Mouse (Mus musculus): ENCODE measurements around the gene Snx11. TPM values are rescaled to one million over a fixed set of nuclear protein-coding genes. Genes with fewer than 3 reads are reported as not detected.

The Snx11 gene
- total RNA-seq, 1 experiment = 57.6 TPM

DNA sequence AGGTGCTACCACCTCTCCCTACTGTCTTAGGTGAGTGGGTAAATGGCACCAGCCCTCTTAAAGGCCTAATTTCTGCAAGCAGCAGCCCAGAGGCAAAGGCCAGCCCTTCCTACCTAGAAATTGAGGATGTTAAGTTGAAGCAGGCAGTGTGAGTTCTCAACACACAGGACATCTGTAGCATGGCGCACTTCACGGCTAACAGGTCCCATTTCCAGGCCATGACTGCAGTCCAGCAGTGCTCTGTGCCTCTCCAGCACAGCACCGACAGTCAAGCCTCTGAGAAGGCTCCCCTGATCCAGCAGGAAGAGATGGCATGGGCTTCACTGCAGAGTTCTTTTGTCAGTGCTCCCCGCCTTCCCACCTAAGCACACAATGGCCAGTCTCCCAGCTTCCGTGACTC, 39.6 kb upstream of the Snx11 start:
- in situ Hi-C loops (cut with MboI; ENCODE audit: low sequenced_read_pairs in 2 of 2, unreplicated experiment in 2 of 2) = no loop called here

DNA sequence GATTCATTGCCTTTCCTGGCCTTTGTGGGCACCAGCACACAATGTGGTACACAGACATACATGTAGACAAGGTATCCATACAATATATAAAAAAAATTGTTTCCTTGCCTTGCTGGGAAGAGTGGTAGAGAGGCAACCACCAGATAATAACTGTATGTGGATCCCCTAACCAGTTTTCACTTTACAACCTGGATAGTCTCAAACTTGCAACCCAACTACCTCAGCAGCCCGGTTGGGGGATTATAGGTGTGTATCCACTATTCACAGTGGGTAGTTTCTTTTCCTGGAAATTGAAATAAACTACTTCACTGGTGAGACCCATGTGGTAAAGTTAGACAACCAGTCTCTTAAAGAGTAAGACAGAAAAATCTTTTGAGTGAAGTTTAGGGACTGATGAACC, 39.1 kb upstream of the Snx11 start:
- Histone ChIP-seq H3K9ac (ENCODE audit: insufficient read depth, low read depth, low read length, poor library complexity, severe bottlenecking) (no peak overlapping the region), H3K4me1 (ENCODE audit: control insufficient read depth in 2 of 2, insufficient read depth in 2 of 2, low read length in 2 of 2, poor library complexity in 1 of 2) (peaks cover 0 to 23% of the 10 kb centered on the region in 2 experiments; a peak in 1 of 4 replicates), H3K36me3 (ENCODE audit: control insufficient read depth, insufficient read depth, low read length, poor library complexity, severe bottlenecking) (peaks cover 50% of the 10 kb centered on the region), H3K27ac (ENCODE audit: insufficient read depth, low read depth, low read length, poor library complexity, severe bottlenecking) (no peak overlapping the region), H3K9me3 (ENCODE audit: control insufficient read depth, insufficient read depth, low read depth, low read length) (no peaks in the 10 kb centered on the region), H3K4me3 (ENCODE audit: insufficient read depth in 1 of 2, low read depth in 1 of 2, low read length in 2 of 2, poor library complexity in 1 of 2, severe bottlenecking in 1 of 2) (no peak overlapping the region)
- in situ Hi-C loops (cut with MboI; ENCODE audit: low sequenced_read_pairs in 2 of 2, unreplicated experiment in 2 of 2) = no loop called here
- DNase-seq (ENCODE audit: low read depth, low spot score) = no peak
- TF ChIP-seq HCFC1 (IDR thresholded peaks at IDR 0.05; ENCODE audit: borderline replicate concordance, insufficient read depth, low read length) = no peak
- no peak for TF ChIP-seq CHD2 (IDR thresholded peaks at IDR 0.05; ENCODE audit: low read depth, low read length)
- TF ChIP-seq ZNF384 (IDR thresholded peaks at IDR 0.05; ENCODE audit: low read depth, low read length) = no peak
- TF ChIP-seq MAFK (IDR thresholded peaks at IDR 0.05; ENCODE audit: insufficient read depth, low read depth, low read length) = no peak
- no peak for TF ChIP-seq ZC3H11A (IDR thresholded peaks at IDR 0.05; ENCODE audit: borderline replicate concordance, low read depth, low read length)

More for the DNA sequence above, 39.6 kb upstream of the Snx11 start:
- H3K9me3 ChIP-seq (ENCODE audit: control insufficient read depth, insufficient read depth, low read depth, low read length) = no peaks in the 10 kb centered on the region
- no peak overlapping the region for H3K9ac ChIP-seq (ENCODE audit: insufficient read depth, low read depth, low read length, poor library complexity, severe bottlenecking)
- peaks cover 51% of the 10 kb centered on the region for H3K36me3 ChIP-seq (ENCODE audit: control insufficient read depth, insufficient read depth, low read length, poor library complexity, severe bottlenecking)
- no peak overlapping the region for H3K27ac ChIP-seq (ENCODE audit: insufficient read depth, low read depth, low read length, poor library complexity, severe bottlenecking)
- TF ChIP-seq CHD2 (IDR thresholded peaks at IDR 0.05; ENCODE audit: low read depth, low read length) (no peak), ZC3H11A (IDR thresholded peaks at IDR 0.05; ENCODE audit: borderline replicate concordance, low read depth, low read length) (no peak), ZNF384 (IDR thresholded peaks at IDR 0.05; ENCODE audit: low read depth, low read length) (no peak), HCFC1 (IDR thresholded peaks at IDR 0.05; ENCODE audit: borderline replicate concordance, insufficient read depth, low read length) (no peak), MAFK (IDR thresholded peaks at IDR 0.05; ENCODE audit: insufficient read depth, low read depth, low read length) (no peak)
- no peak overlapping the region for H3K4me3 ChIP-seq (ENCODE audit: insufficient read depth in 1 of 2, low read depth in 1 of 2, low read length in 2 of 2, poor library complexity in 1 of 2, severe bottlenecking in 1 of 2)
- DNase-seq (ENCODE audit: low read depth, low spot score) = no peak
- peaks cover 0 to 25% of the 10 kb centered on the region in 2 experiments; a peak in 1 of 4 replicates for H3K4me1 ChIP-seq (ENCODE audit: control insufficient read depth in 2 of 2, insufficient read depth in 2 of 2, low read length in 2 of 2, poor library complexity in 1 of 2)

DNA sequence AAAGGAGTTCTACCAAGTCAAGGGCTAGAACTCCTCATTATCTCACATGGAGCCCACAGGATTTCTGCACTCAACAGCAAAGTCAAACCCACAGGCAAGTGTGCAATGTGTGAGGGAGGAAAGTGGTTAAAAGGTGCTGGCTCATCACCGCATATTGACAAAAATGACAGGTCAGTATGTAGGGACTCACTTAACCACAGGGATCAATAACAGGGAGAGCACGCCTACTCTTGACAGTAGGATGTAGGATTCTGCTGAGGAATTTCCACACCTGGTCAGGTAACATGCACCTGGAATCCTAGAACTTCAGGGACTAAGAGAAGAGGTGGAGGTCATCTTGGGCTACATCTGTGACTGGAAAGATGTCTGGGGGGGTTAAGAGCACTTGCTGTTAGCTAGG, 38.5 kb upstream of the Snx11 start:
- peaks cover 0 to 23% of the 10 kb centered on the region in 2 experiments; a peak in 1 of 4 replicates for H3K4me1 ChIP-seq (ENCODE audit: control insufficient read depth in 2 of 2, insufficient read depth in 2 of 2, low read length in 2 of 2, poor library complexity in 1 of 2)
- no peak overlapping the region for H3K27ac ChIP-seq (ENCODE audit: insufficient read depth, low read depth, low read length, poor library complexity, severe bottlenecking)
- no peak overlapping the region for H3K9ac ChIP-seq (ENCODE audit: insufficient read depth, low read depth, low read length, poor library complexity, severe bottlenecking)
- H3K4me3 ChIP-seq (ENCODE audit: insufficient read depth in 1 of 2, low read depth in 1 of 2, low read length in 2 of 2, poor library complexity in 1 of 2, severe bottlenecking in 1 of 2) = no peak overlapping the region
- H3K36me3 ChIP-seq (ENCODE audit: control insufficient read depth, insufficient read depth, low read length, poor library complexity, severe bottlenecking) = peaks cover 44% of the 10 kb centered on the region
- in situ Hi-C loops (cut with MboI; ENCODE audit: low sequenced_read_pairs in 2 of 2, unreplicated experiment in 2 of 2) = no loop called here
- H3K9me3 ChIP-seq (ENCODE audit: control insufficient read depth, insufficient read depth, low read depth, low read length) = no peaks in the 10 kb centered on the region
- no peak for DNase-seq (ENCODE audit: low read depth, low spot score)
- no peak for TF ChIP-seq ZC3H11A (IDR thresholded peaks at IDR 0.05; ENCODE audit: borderline replicate concordance, low read depth, low read length)
- no peak for TF ChIP-seq ZNF384 (IDR thresholded peaks at IDR 0.05; ENCODE audit: low read depth, low read length)
- no peak for TF ChIP-seq CHD2 (IDR thresholded peaks at IDR 0.05; ENCODE audit: low read depth, low read length)
- TF ChIP-seq MAFK (IDR thresholded peaks at IDR 0.05; ENCODE audit: insufficient read depth, low read depth, low read length) = no peak
- no peak for TF ChIP-seq HCFC1 (IDR thresholded peaks at IDR 0.05; ENCODE audit: borderline replicate concordance, insufficient read depth, low read length)

DNA sequence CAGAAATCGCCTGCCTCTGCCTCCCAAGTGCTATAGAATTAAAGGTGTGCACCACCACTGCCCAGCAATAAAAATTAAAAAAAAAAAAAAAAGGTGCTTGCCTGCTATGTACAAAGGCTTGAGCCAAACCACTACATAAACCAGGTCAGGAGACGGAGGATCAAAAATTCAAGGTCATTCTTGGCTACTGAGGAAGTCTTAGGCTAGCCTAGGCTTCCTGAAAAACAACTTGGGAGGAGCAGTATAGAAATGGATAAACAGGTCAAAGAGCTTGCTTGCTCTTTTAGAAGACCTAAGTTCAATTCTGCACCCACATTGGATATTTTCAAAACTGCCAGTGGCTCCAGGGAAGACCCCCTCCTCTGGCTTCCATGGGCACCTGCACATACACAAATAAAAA, 37.1 kb upstream of the Snx11 start:
- Histone ChIP-seq H3K4me3 (ENCODE audit: insufficient read depth in 1 of 2, low read depth in 1 of 2, low read length in 2 of 2, poor library complexity in 1 of 2, severe bottlenecking in 1 of 2) (no peak overlapping the region), H3K27ac (ENCODE audit: insufficient read depth, low read depth, low read length, poor library complexity, severe bottlenecking) (no peak overlapping the region), H3K4me1 (ENCODE audit: control insufficient read depth in 2 of 2, insufficient read depth in 2 of 2, low read length in 2 of 2, poor library complexity in 1 of 2) (peaks cover 0 to 16% of the 10 kb centered on the region in 2 experiments; a peak in 1 of 4 replicates), H3K9ac (ENCODE audit: insufficient read depth, low read depth, low read length, poor library complexity, severe bottlenecking) (no peak overlapping the region), H3K9me3 (ENCODE audit: control insufficient read depth, insufficient read depth, low read depth, low read length) (no peaks in the 10 kb centered on the region), H3K36me3 (ENCODE audit: control insufficient read depth, insufficient read depth, low read length, poor library complexity, severe bottlenecking) (peaks cover 35% of the 10 kb centered on the region)
- in situ Hi-C loops (cut with MboI; ENCODE audit: low sequenced_read_pairs in 2 of 2, unreplicated experiment in 2 of 2) = no loop called here
- no peak for DNase-seq (ENCODE audit: low read depth, low spot score)
- TF ChIP-seq ZNF384 (IDR thresholded peaks at IDR 0.05; ENCODE audit: low read depth, low read length) (no peak), ZC3H11A (IDR thresholded peaks at IDR 0.05; ENCODE audit: borderline replicate concordance, low read depth, low read length) (no peak), CHD2 (IDR thresholded peaks at IDR 0.05; ENCODE audit: low read depth, low read length) (no peak), MAFK (IDR thresholded peaks at IDR 0.05; ENCODE audit: insufficient read depth, low read depth, low read length) (no peak), HCFC1 (IDR thresholded peaks at IDR 0.05; ENCODE audit: borderline replicate concordance, insufficient read depth, low read length) (no peak)

DNA sequence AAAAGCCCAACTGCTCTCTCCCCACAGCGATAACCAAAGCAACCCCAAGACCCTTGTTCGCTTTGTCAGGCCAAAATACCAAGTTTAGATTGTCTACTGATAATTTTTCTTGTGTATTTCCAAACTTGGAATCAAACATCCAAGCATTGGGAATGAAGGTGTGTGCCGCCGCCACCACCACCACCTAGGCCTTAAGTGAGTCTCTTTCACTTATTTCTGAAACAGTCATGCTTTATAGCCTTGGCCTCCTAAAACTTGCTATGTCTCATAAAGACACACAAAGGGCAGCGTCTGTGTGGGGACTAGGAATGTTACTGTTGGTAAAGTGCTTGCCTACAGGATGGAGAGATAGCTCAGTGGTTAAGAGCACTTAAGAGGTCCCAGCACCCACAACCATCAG, 36.6 kb upstream of the Snx11 start:
- H3K4me3 ChIP-seq (ENCODE audit: insufficient read depth in 1 of 2, low read depth in 1 of 2, low read length in 2 of 2, poor library complexity in 1 of 2, severe bottlenecking in 1 of 2) = no peak overlapping the region
- H3K27ac ChIP-seq (ENCODE audit: insufficient read depth, low read depth, low read length, poor library complexity, severe bottlenecking) = no peak overlapping the region
- DNase-seq (ENCODE audit: low read depth, low spot score) = no peak
- peaks cover 34% of the 10 kb centered on the region for H3K36me3 ChIP-seq (ENCODE audit: control insufficient read depth, insufficient read depth, low read length, poor library complexity, severe bottlenecking)
- H3K4me1 ChIP-seq (ENCODE audit: control insufficient read depth in 2 of 2, insufficient read depth in 2 of 2, low read length in 2 of 2, poor library complexity in 1 of 2) = peaks cover 0 to 14% of the 10 kb centered on the region in 2 experiments; a peak in 1 of 4 replicates
- H3K9me3 ChIP-seq (ENCODE audit: control insufficient read depth, insufficient read depth, low read depth, low read length) = no peaks in the 10 kb centered on the region
- H3K9ac ChIP-seq (ENCODE audit: insufficient read depth, low read depth, low read length, poor library complexity, severe bottlenecking) = no peak overlapping the region
- TF ChIP-seq HCFC1 (IDR thresholded peaks at IDR 0.05; ENCODE audit: borderline replicate concordance, insufficient read depth, low read length) = no peak
- no peak for TF ChIP-seq CHD2 (IDR thresholded peaks at IDR 0.05; ENCODE audit: low read depth, low read length)
- no peak for TF ChIP-seq MAFK (IDR thresholded peaks at IDR 0.05; ENCODE audit: insufficient read depth, low read depth, low read length)
- TF ChIP-seq ZC3H11A (IDR thresholded peaks at IDR 0.05; ENCODE audit: borderline replicate concordance, low read depth, low read length) = no peak
- no peak for TF ChIP-seq ZNF384 (IDR thresholded peaks at IDR 0.05; ENCODE audit: low read depth, low read length)
- in situ Hi-C loops (cut with MboI; ENCODE audit: low sequenced_read_pairs in 2 of 2, unreplicated experiment in 2 of 2) = no loop called here

Data from ES-E14 (cell line).